Mouse (Mus musculus) 3T3-L1 (cell line): ENCODE measurements around the gene Zc3h4.

ENCODE experiments used
- DNase-seq: peaks from one replicate; pipeline ENCODE4 v3.0.0-alpha.2; 2015; ENCODE audit warnings: low read depth, low spot score

Gene Zc3h4

DNA sequence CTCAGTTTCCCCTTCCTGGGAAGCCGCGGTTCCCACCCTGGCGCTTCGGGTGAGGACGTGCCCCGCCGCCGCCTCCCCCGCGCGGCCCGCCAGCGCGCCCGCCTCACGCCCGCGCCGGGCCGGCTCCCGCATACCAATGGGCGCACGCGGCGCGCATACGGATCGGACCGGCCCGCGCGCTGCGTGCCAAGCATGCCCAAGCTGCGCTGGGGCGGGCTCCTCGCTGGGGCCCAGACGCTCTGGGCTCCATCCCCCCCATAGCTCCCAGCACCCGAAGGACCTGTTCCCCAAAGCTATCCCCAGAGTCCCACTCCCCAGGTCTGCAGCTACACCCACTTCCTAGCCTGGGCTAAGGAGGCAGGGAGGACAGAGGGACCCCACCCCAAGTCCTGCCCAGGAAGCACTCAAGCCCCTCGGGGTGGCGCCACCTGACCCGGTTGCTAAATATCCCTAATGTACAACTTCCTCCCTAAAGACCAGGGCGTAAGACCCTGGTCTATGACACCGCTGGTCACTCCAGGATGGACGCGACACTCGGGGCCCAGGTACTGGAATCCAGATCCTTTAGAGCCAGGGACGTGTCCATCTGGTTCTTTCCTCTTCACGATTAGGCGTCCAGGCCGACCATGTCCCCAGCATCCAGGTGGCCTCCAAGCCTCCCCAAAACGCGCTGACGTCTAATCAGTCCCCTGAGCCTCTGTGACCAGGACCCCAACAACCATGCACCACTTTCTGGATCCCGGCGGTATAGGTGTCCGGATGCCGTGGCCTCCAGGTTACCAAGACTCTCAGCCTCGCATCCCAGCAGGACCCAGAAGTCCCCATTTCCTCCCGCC lies 75.3 kb downstream of the Zc3h4 start:
- DNase-seq: no peak

DNA sequence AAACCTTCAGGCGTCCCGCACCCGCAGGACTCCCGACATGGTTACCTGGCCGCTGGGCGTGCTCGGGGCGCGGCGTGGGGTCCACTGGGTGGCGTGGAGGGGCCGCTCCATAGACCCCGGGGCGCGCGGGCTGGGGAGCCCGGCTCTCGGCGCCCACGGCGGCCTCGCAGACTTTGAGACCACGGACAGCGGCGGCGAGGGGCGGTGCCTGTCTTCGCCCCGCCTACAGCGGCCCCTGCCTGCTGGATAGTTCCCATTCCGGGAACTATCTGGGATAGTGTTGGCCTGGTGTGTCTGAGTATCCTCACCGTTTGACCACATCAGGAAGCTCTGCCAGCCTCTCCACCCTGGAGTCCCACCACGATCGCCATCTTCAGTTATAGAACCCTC lies 75.9 kb downstream of the Zc3h4 start:
- DNase-seq: no peak

DNA sequence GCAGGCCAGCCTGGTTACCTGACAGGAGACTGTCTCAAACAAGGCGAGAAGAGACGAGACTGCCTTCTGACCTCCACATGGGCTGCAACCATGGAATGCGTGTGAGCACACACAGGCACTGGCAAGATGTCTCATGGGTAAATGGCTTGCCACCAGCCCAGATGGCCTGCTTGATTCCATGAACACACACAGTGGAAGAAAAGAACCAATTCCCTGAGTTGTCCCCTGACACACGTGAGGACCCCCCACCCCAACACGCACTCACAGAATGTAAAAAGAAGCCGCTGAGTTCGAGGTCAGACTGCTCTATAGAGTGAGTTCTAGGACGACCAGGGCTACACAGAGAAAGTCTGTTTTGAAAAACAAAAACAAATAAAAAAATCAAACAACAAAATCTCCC lies 76.9 kb downstream of the Zc3h4 start, which contains the start of gene Npas1:
Npas1 (minus strand) TSS at position 101 of the 400 bp plus-strand sequence.
- no peak for DNase-seq
